ENCODE assay signal across 8 mouse cellular contexts in genomic region chr11:48852624-48853473, GRCm38 (mm10). TPM values are rescaled to one million over a fixed set of nuclear protein-coding genes. Genes with fewer than 3 reads are reported as not detected.
DNase-seq lines count a peak whose midpoint lies in the region; ATAC-seq and TF ChIP-seq lines count a peak whose summit lies in the region.

No protein-coding gene starts in this region.

- peak overlapping the region; percentile 52 for H3K9ac ChIP-seq in heart, embryonic 15.5 days
- H3K9ac ChIP-seq in MEL (ENCODE audit: control insufficient read depth, low read depth, low read length, poor library complexity, severe bottlenecking) = peak overlapping the region; percentile 62
- peak overlapping the region; percentile 49 for H3K9ac ChIP-seq in forebrain, postnatal 0 days

- H3K9me3 ChIP-seq in heart, embryonic 15.5 days (replicated peaks) = no peaks in the 10 kb centered on the region
- no peaks in the 10 kb centered on the region for H3K9me3 ChIP-seq in MEL (replicated peaks; ENCODE audit: insufficient read depth, low read length)
- no peaks in the 10 kb centered on the region for H3K9me3 ChIP-seq in forebrain, postnatal 0 days (ENCODE audit: low read length)
- H3K9me3 ChIP-seq in midbrain, embryonic 10.5 days (replicated peaks) = peaks cover 7% of the 10 kb centered on the region

- peak overlapping the region; percentile 60 for H3K4me3 ChIP-seq in heart, embryonic 15.5 days
- H3K4me3 ChIP-seq in MEL (ENCODE audit: control insufficient read depth in 1 of 2, insufficient read depth in 1 of 2, low read depth in 2 of 2, low read length in 2 of 2) = peak overlapping the region; percentile 56 to 79
- peak overlapping the region; percentile 71 for H3K4me3 ChIP-seq in forebrain, postnatal 0 days (ENCODE audit: low read depth, low read length)
- peak overlapping the region; percentile 56 for H3K4me3 ChIP-seq in midbrain, embryonic 10.5 days

- no peaks in the 10 kb centered on the region for H3K36me3 ChIP-seq in heart, embryonic 15.5 days
- peaks cover 0 to 4% of the 10 kb centered on the region in 2 experiments; a peak in 1 of 4 replicates for H3K36me3 ChIP-seq in MEL (ENCODE audit: control insufficient read depth in 1 of 2, insufficient read depth in 2 of 2, low read length in 2 of 2)
- H3K36me3 ChIP-seq in forebrain, postnatal 0 days (ENCODE audit: insufficient read depth) = no peaks in the 10 kb centered on the region
- H3K36me3 ChIP-seq in midbrain, embryonic 10.5 days = no peaks in the 10 kb centered on the region

- peak overlapping the region; percentile 79 for H3K4me2 ChIP-seq in heart, embryonic 15.5 days
- peak overlapping the region; percentile 83 for H3K4me2 ChIP-seq in forebrain, postnatal 0 days (ENCODE audit: low read depth)

- H3K79me2 ChIP-seq in MEL (ENCODE audit: control insufficient read depth, insufficient read depth, low read length, poor library complexity) = no peaks in the 10 kb centered on the region; the same call in 1 of the 2 replicates

- TF ChIP-seq CTCF in MEL (IDR thresholded peaks at IDR 0.05 in 2 of 3, conservative IDR thresholded peaks at IDR 0.05 in 1 of 3; ENCODE audit: control insufficient read depth in 1 of 3, insufficient read depth in 1 of 3, low read depth in 2 of 3, low read length in 3 of 3, poor library complexity in 1 of 3, severe bottlenecking in 1 of 3) = no peak
- no peak for TF ChIP-seq CTCF in forebrain, postnatal 0 days (IDR thresholded peaks at IDR 0.05; ENCODE audit: low read depth)

- H3K27ac ChIP-seq in heart, embryonic 15.5 days = peak overlapping the region; percentile 35
- H3K27ac ChIP-seq in MEL (ENCODE audit: control insufficient read depth, low read depth, low read length) = no peak overlapping the region
- H3K27ac ChIP-seq in forebrain, postnatal 0 days (ENCODE audit: low read depth, low read length) = peak overlapping the region; percentile 64
- no peak overlapping the region for H3K27ac ChIP-seq in midbrain, embryonic 10.5 days (replicated peaks)

- no peak for TF ChIP-seq EP300 in MEL (IDR thresholded peaks at IDR 0.05; ENCODE audit: low read depth in 1 of 2, low read length in 2 of 2)

- 0 out of 2 replicates have a peak, but pooled peaks cover 8% of the 10 kb centered on the region for H3K27me3 ChIP-seq in heart, embryonic 15.5 days
- H3K27me3 ChIP-seq in MEL (ENCODE audit: control insufficient read depth in 1 of 2, insufficient read depth in 2 of 2, low read length in 2 of 2) = no peaks in the 10 kb centered on the region
- no peaks in the 10 kb centered on the region; the same call in 1 of the 2 replicates for H3K27me3 ChIP-seq in forebrain, postnatal 0 days (ENCODE audit: insufficient read depth, low read length)
- H3K27me3 ChIP-seq in midbrain, embryonic 10.5 days (ENCODE audit: low read depth, poor library complexity, severe bottlenecking) = peaks cover 43% of the 10 kb centered on the region

- WGBS in heart, embryonic 15.5 days = 5% methylated on average over 23 of the region's 23 CpGs
- 7% methylated on average over 23 of the region's 23 CpGs for WGBS in forebrain, postnatal 0 days
- 7% methylated on average over 23 of the region's 23 CpGs for WGBS in midbrain, embryonic 10.5 days

- ATAC-seq in heart, embryonic 15.5 days (replicated peaks; ENCODE audit: insufficient number of reproducible peaks, insufficient read depth, low FRiP score, low read depth) = 0 out of 2 replicates have a peak, but pooled peaks have one; percentile 11
- ATAC-seq in forebrain, postnatal 0 days = no peak; the same call in 1 of the 2 replicates

- no peak for DNase-seq in heart, postnatal 36 days
- peak; percentile 76 for DNase-seq in MEL (ENCODE audit: low read depth, low spot score)
- no peak for DNase-seq in forebrain, postnatal 0 days
- peak; percentile 63 for DNase-seq in midbrain, embryonic 10.5 days (ENCODE audit: low spot score)
- no peak for DNase-seq in adipocyte (ENCODE audit: low spot score)
- DNase-seq in left cerebral cortex, postnatal 4 days = no peak
- DNase-seq in cerebellum, adult 11-12 months = no peak

- intact Hi-C loops in heart, postnatal 36 days (cut with DNase I) = loop anchor here (1.0 kb wide), 1 partner anchor 19 kb away; no protein-coding TSS in a partner anchor
- intact Hi-C loops in left cerebral cortex, postnatal 4 days (cut with DNase I) = no loop called here

- peaks cover 32% of the 10 kb centered on the region for H3K4me1 ChIP-seq in heart, embryonic 15.5 days (replicated peaks)
- H3K4me1 ChIP-seq in MEL (ENCODE audit: control insufficient read depth in 1 of 2, insufficient read depth in 2 of 2, low read length in 2 of 2) = 0 out of 4 replicates have a peak, but pooled peaks cover 0 to 6% of the 10 kb centered on the region in 2 experiments
- peaks cover 4% of the 10 kb centered on the region; the same call in 1 of the 2 replicates for H3K4me1 ChIP-seq in forebrain, postnatal 0 days (ENCODE audit: insufficient read depth)
- H3K4me1 ChIP-seq in midbrain, embryonic 10.5 days = peaks cover 27% of the 10 kb centered on the region

- TF ChIP-seq POLR2A in MEL (IDR thresholded peaks at IDR 0.05; ENCODE audit: control insufficient read depth in 1 of 2, insufficient read depth in 1 of 2, low read depth in 1 of 2, low read length in 2 of 2, poor library complexity in 1 of 2) = no peak

- no peak for TF ChIP-seq RAD21 in MEL (IDR thresholded peaks at IDR 0.05; ENCODE audit: low read depth, low read length)

TF ChIP-seq in MEL, 35 proteins besides CTCF, POLR2A, EP300 and RAD21:
- peak; percentile 50 for TF ChIP-seq MXI1 (IDR thresholded peaks at IDR 0.05; ENCODE audit: low read depth, low read length)
- no peak for TF ChIP-seq ZC3H11A (IDR thresholded peaks at IDR 0.05; ENCODE audit: low read depth, low read length)
- TF ChIP-seq E2F4 (IDR thresholded peaks at IDR 0.05; ENCODE audit: borderline replicate concordance, low read depth, low read length) = no peak
- TF ChIP-seq POLR2AphosphoS2 (IDR thresholded peaks at IDR 0.05; ENCODE audit: low read length) = no peak

RNA-seq across cellular contexts. Expression of gene Irgm1, which starts 18.6 kb away (rescaled TPM):
- 8.9 and 13.6 TPM in 2 replicates for polyA plus RNA-seq in heart, embryonic 15.5 days (2015; fragmentation: Nextera tagmentation; extraction: Ambion mirVana)
- 10 to 100 TPM; 12.5 to 13.5 TPM for total RNA-seq in heart, postnatal 36 days (2021)
- total RNA-seq in MEL (2012; rRNA removed) = 7.5 and 10.7 TPM in 2 replicates
- 10 to 100 TPM in 1 of 2 experiments, not detected in 1; 10.0 TPM for polyA plus RNA-seq in MEL (2012; ENCODE audit: insufficient read depth in 1 of 2, insufficient read length in 2 of 2, low read depth in 1 of 2, low replicate concordance in 2 of 2, missing spikeins in 1 of 2)
- total RNA-seq in forebrain, postnatal 0 days (2014; rRNA removed) = 3.0 and 6.7 TPM in 2 replicates
- 3.5 and 4.9 TPM in 2 replicates for polyA plus RNA-seq in forebrain, postnatal 0 days (2015; fragmentation: Nextera tagmentation; extraction: Ambion mirVana)
- 1.2 and 1.6 TPM in 2 replicates for polyA plus RNA-seq in midbrain, embryonic 10.5 days (2016; fragmentation: Nextera tagmentation; extraction: Ambion mirVana)
- 1 to 10 TPM; 1.4 TPM for total RNA-seq in left cerebral cortex, postnatal 4 days (2021)

RNA-seq across cellular contexts. Expression of gene Gm12184, which starts 26.4 kb away (rescaled TPM):
- 3.2 and 3.7 TPM in 2 replicates for polyA plus RNA-seq in heart, embryonic 15.5 days (2015; fragmentation: Nextera tagmentation; extraction: Ambion mirVana)
- 1 to 10 TPM; 3.5 to 3.9 TPM for total RNA-seq in heart, postnatal 36 days (2021)
- 7.1 and 10.9 TPM in 2 replicates for total RNA-seq in MEL (2012; rRNA removed)
- polyA plus RNA-seq in MEL (2012; ENCODE audit: insufficient read depth in 1 of 2, insufficient read length in 2 of 2, low read depth in 1 of 2, low replicate concordance in 2 of 2, missing spikeins in 1 of 2) = 10 to 100 TPM in 1 of 2 experiments, not detected in 1; 15.3 TPM
- total RNA-seq in forebrain, postnatal 0 days (2014; rRNA removed) = 8.0 and 9.3 TPM in 2 replicates
- polyA plus RNA-seq in forebrain, postnatal 0 days (2015; fragmentation: Nextera tagmentation; extraction: Ambion mirVana) = 3.7 and 5.0 TPM in 2 replicates
- 2.1 and 3.2 TPM in 2 replicates for polyA plus RNA-seq in midbrain, embryonic 10.5 days (2016; fragmentation: Nextera tagmentation; extraction: Ambion mirVana)
- total RNA-seq in left cerebral cortex, postnatal 4 days (2021) = 1 to 10 TPM in 1 of 2 experiments, under 1 TPM in 1; 0.89 to 2.4 TPM

RNA-seq across cellular contexts. Expression of gene Trim7, which starts 26.9 kb away (rescaled TPM):
- 0.75 and 0.84 TPM in 2 replicates for polyA plus RNA-seq in heart, embryonic 15.5 days (2015; fragmentation: Nextera tagmentation; extraction: Ambion mirVana)
- total RNA-seq in heart, postnatal 36 days (2021) = 10 to 100 TPM; 17.8 to 26.2 TPM
- total RNA-seq in MEL (2012; rRNA removed) = 0.72 and 0.81 TPM in 2 replicates
- 1 to 10 TPM in 1 of 2 experiments, not detected in 1; 1.3 TPM for polyA plus RNA-seq in MEL (2012; ENCODE audit: insufficient read depth in 1 of 2, insufficient read length in 2 of 2, low read depth in 1 of 2, low replicate concordance in 2 of 2, missing spikeins in 1 of 2)
- total RNA-seq in forebrain, postnatal 0 days (2014; rRNA removed) = 5.6 and 9.5 TPM in 2 replicates
- polyA plus RNA-seq in forebrain, postnatal 0 days (2015; fragmentation: Nextera tagmentation; extraction: Ambion mirVana) = 1.9 and 2.5 TPM in 2 replicates
- 0.32 and 0.99 TPM in 2 replicates for polyA plus RNA-seq in midbrain, embryonic 10.5 days (2016; fragmentation: Nextera tagmentation; extraction: Ambion mirVana)
- total RNA-seq in left cerebral cortex, postnatal 4 days (2021) = 10 to 100 TPM in 1 of 2 experiments, 1 to 10 TPM in 1; 9.4 to 12.4 TPM

RNA-seq across cellular contexts. Expression of gene Trim41, which starts 35.7 kb away (rescaled TPM):
- 4.3 TPM in 2 replicates for polyA plus RNA-seq in heart, embryonic 15.5 days (2015; fragmentation: Nextera tagmentation; extraction: Ambion mirVana)
- total RNA-seq in heart, postnatal 36 days (2021) = 10 to 100 TPM; 21.0 to 22.7 TPM
- total RNA-seq in MEL (2012; rRNA removed) = 31.6 and 37.0 TPM in 2 replicates
- polyA plus RNA-seq in MEL (2012; ENCODE audit: insufficient read depth in 1 of 2, insufficient read length in 2 of 2, low read depth in 1 of 2, low replicate concordance in 2 of 2, missing spikeins in 1 of 2) = 10 to 100 TPM; 56.4 to 76.3 TPM
- 42.2 and 47.1 TPM in 2 replicates for total RNA-seq in forebrain, postnatal 0 days (2014; rRNA removed)
- 4.4 TPM in 2 replicates for polyA plus RNA-seq in forebrain, postnatal 0 days (2015; fragmentation: Nextera tagmentation; extraction: Ambion mirVana)
- 4.7 and 5.3 TPM in 2 replicates for polyA plus RNA-seq in midbrain, embryonic 10.5 days (2016; fragmentation: Nextera tagmentation; extraction: Ambion mirVana)
- 10 to 100 TPM; 53.6 to 54.3 TPM for total RNA-seq in left cerebral cortex, postnatal 4 days (2021)

RNA-seq across cellular contexts. Expression of gene Gm5431, which starts 49.2 kb away (rescaled TPM):
- 0.25 and 0.30 TPM in 2 replicates for polyA plus RNA-seq in heart, embryonic 15.5 days (2015; fragmentation: Nextera tagmentation; extraction: Ambion mirVana)
- total RNA-seq in heart, postnatal 36 days (2021) = 1 to 10 TPM in 1 of 2 experiments, under 1 TPM in 1; 0.86 to 3.0 TPM
- total RNA-seq in MEL (2012; rRNA removed) = not detected in 2 replicates
- under 1 TPM in 1 of 2 experiments, not detected in 1; 0.04 TPM for polyA plus RNA-seq in MEL (2012; ENCODE audit: insufficient read depth in 1 of 2, insufficient read length in 2 of 2, low read depth in 1 of 2, low replicate concordance in 2 of 2, missing spikeins in 1 of 2)
- total RNA-seq in forebrain, postnatal 0 days (2014; rRNA removed) = 0.29 and 0.38 TPM in 2 replicates
- polyA plus RNA-seq in forebrain, postnatal 0 days (2015; fragmentation: Nextera tagmentation; extraction: Ambion mirVana) = 0.10 and 0.19 TPM in 2 replicates
- polyA plus RNA-seq in midbrain, embryonic 10.5 days (2016; fragmentation: Nextera tagmentation; extraction: Ambion mirVana) = 0.07 and 0.16 TPM in 2 replicates
- under 1 TPM in 1 of 2 experiments, not detected in 1; 0.22 TPM for total RNA-seq in left cerebral cortex, postnatal 4 days (2021)

Comparison
In these comparisons a context has a peak if more than half of its experiments do, and no peak if none do; other contexts are left out.
1. H3K27ac ChIP-seq: peak in heart, embryonic 15.5 days (single experiment) and forebrain, postnatal 0 days (single experiment); none in MEL (single experiment) and midbrain, embryonic 10.5 days (single experiment).
2. DNase-seq: peak in MEL (single experiment) and midbrain, embryonic 10.5 days (single experiment); none in heart, postnatal 36 days (0 of 2), forebrain, postnatal 0 days (single experiment), adipocyte (single experiment), left cerebral cortex, postnatal 4 days (single experiment) and cerebellum, adult 11-12 months (single experiment).
3. Peak in every context shown above with its lines, with median percentiles within 50 percentile points of each other: H3K4me3 ChIP-seq and H3K9ac ChIP-seq.